Mouse (Mus musculus) CH12.LX (cell line): ENCODE measurements around the gene Ppfia2.

ENCODE experiments used
- CTCF ChIP-seq, 2 experiments: IDR thresholded peaks in 1 of 2; conservative IDR thresholded peaks in 1 of 2; 2 replicates each; pipeline ENCODE4 v1.5.1; 2011 to 2012; ENCODE audit warnings: low read depth in 2 of 2, low read length in 2 of 2, improper control_type of control experiment in 1 of 2, inconsistent platforms in 1 of 2, mild to moderate bottlenecking in 1 of 2, moderate library complexity in 1 of 2
- E2F4 ChIP-seq: IDR thresholded peaks from 2 replicates; pipeline ENCODE4 v1.6.1; 2011; ENCODE audit warnings: low read depth, low read length, improper control_type of control experiment; ENCODE audit not compliant: insufficient replicate concordance
- EP300 ChIP-seq: IDR thresholded peaks from 2 replicates; pipeline ENCODE4 v1.6.1; 2011; ENCODE audit warnings: low read length, improper control_type of control experiment
- JUN ChIP-seq: IDR thresholded peaks from 2 replicates; pipeline ENCODE4 v1.6.1; 2011; ENCODE audit warnings: low read depth, mild to moderate bottlenecking, low read length, improper control_type of control experiment, moderate library complexity; ENCODE audit not compliant: insufficient read depth
- MAX ChIP-seq: IDR thresholded peaks from 2 replicates; pipeline ENCODE4 v1.6.1; 2011; ENCODE audit warnings: low read length, improper control_type of control experiment
- MEF2A ChIP-seq: IDR thresholded peaks from 2 replicates; pipeline ENCODE4 v1.6.1; 2014; ENCODE audit warnings: low read depth, mild to moderate bottlenecking, inconsistent platforms, low read length, improper control_type of control experiment, borderline replicate concordance
- MXI1 ChIP-seq: IDR thresholded peaks from 2 replicates; pipeline ENCODE4 v1.6.1; 2011; ENCODE audit warnings: mild to moderate bottlenecking, low read depth, low read length, improper control_type of control experiment
- POLR2A ChIP-seq: IDR thresholded peaks from 2 replicates; pipeline ENCODE4 v1.6.1; 2011; ENCODE audit warnings: low read depth, mild to moderate bottlenecking, improper control_type of control experiment, low read length
- POLR2AphosphoS2 ChIP-seq: IDR thresholded peaks from 2 replicates; pipeline ENCODE4 v1.6.1; 2011; ENCODE audit warnings: low read depth, low read length, improper control_type of control experiment
- RCOR1 ChIP-seq: conservative IDR thresholded peaks from 2 replicates; pipeline ENCODE4 v1.6.1; 2012; ENCODE audit warnings: low read depth, mild to moderate bottlenecking, inconsistent platforms, low read length, improper control_type of control experiment
- SMC3 ChIP-seq: IDR thresholded peaks from 2 replicates; pipeline ENCODE4 v1.6.1; 2011; ENCODE audit warnings: low read depth, low read length, improper control_type of control experiment
- USF2 ChIP-seq: conservative IDR thresholded peaks from 2 replicates; pipeline ENCODE4 v1.6.1; 2011; ENCODE audit warnings: low read depth, low read length, improper control_type of control experiment
- ZKSCAN1 ChIP-seq: IDR thresholded peaks from 2 replicates; pipeline ENCODE4 v1.6.1; 2012; ENCODE audit warnings: low read depth, inconsistent platforms, low read length, improper control_type of control experiment, borderline replicate concordance

GRCm38 (mm10) chr10:106744966-106745365, 274.8 kb downstream of the Ppfia2 start:
- TF ChIP-seq EP300 (no peak), POLR2A (no peak), E2F4 (no peak), USF2 (no peak), POLR2AphosphoS2 (no peak), JUN (no peak), ZKSCAN1 (no peak), MXI1 (no peak), CTCF (conservative IDR thresholded peaks at IDR 0.05 in 1 of 2, IDR thresholded peaks at IDR 0.05 in 1 of 2; ENCODE audit: low read depth in 2 of 2, low read length in 2 of 2) (no peak), MAX (no peak), MEF2A (no peak), SMC3 (no peak), RCOR1 (no peak)
